Mouse (Mus musculus) erythroblast, embryonic 14.5 days (primary cell): ENCODE data around the gene Hal.

Experiments used
- GATA1 ChIP-seq: IDR thresholded peaks from 2 replicates; pipeline ENCODE4 v1.6.1; 2012; ENCODE audit warnings: low read length, inconsistent platforms, mixed read lengths
- TAL1 ChIP-seq: IDR thresholded peaks from 3 replicates; pipeline ENCODE4 v1.6.1; 2012; ENCODE audit warnings: low read length, inconsistent platforms, mixed read lengths

- TF ChIP-seq TAL1 (no peak), GATA1 (no peak)
Measured at GRCm38 (mm10) chr10:93471415-93471814, 17.2 kb upstream of the Hal start.
